Mouse (Mus musculus) forebrain, embryonic 13.5 days (tissue): ENCODE measurements at regions not wholly inside any gene's neighbourhood (a gene's known extent, or its start where the extent isn't known, plus 50 kb on each side); places are given as distances from the start of the nearest gene placed in this dataset.
"Not testable (repeated sequence)": the region's sequence is repeated elsewhere in the genome, so short reads cannot be mapped to it uniquely, and the experiment has no call there.

Experiments
- ATAC-seq: fragments of 200-750 bp; cut with Nextera tagmentation; 2 replicates; pipeline ENCODE4 v1.8.0; 2017
- H3K27ac ChIP-seq: fragments of 300-500 bp; sonication (generic); 2 replicates; pipeline ENCODE4 v1.5.1; 2015; ENCODE audit warnings: inconsistent platforms, mild to moderate bottlenecking, moderate library complexity
- H3K27me3 ChIP-seq: fragments of 300-500 bp; sonication (generic); 2 replicates; pipeline ENCODE4 v1.6.1; 2015; ENCODE audit warnings: mild to moderate bottlenecking, inconsistent platforms
- H3K36me3 ChIP-seq: fragments of 300-500 bp; sonication (generic); 2 replicates; pipeline ENCODE4 v1.6.1; 2015; ENCODE audit warnings: mild to moderate bottlenecking, inconsistent platforms; ENCODE audit not compliant: poor library complexity, severe bottlenecking
- H3K4me1 ChIP-seq: fragments of 300-500 bp; sonication (generic); 2 replicates; pipeline ENCODE4 v1.6.1; 2015; ENCODE audit warnings: inconsistent platforms
- H3K4me2 ChIP-seq: fragments of 300-500 bp; sonication (generic); 2 replicates; pipeline ENCODE4 v1.6.1; 2015; ENCODE audit warnings: inconsistent platforms, mild to moderate bottlenecking, moderate library complexity
- H3K4me3 ChIP-seq: fragments of 300-500 bp; sonication (generic); 2 replicates; pipeline ENCODE4 v1.5.1; 2015; ENCODE audit warnings: mild to moderate bottlenecking, inconsistent platforms
- H3K9ac ChIP-seq: fragments of 300-500 bp; sonication (generic); 2 replicates; pipeline ENCODE4 v1.6.1; 2015; ENCODE audit warnings: mild to moderate bottlenecking, inconsistent platforms
- H3K9me3 ChIP-seq: fragments of 300-500 bp; sonication (generic); replicated peaks from 2 replicates; pipeline ENCODE4 v1.6.1; 2016; ENCODE audit warnings: inconsistent platforms
- WGBS: fragments of 180-500 bp; shearing (Covaris S2); methylation state at CpG from one replicate; pipeline ENCODE4 v1.1.7; 2015; 5-methylcytosine and 5-hydroxymethylcytosine counted together

- Histone ChIP-seq H3K9ac (no peak overlapping the region), H3K27me3 (no peaks in the 10 kb centered on the region), H3K36me3 (no peaks in the 10 kb centered on the region), H3K4me2 (no peak overlapping the region), H3K4me3 (no peak overlapping the region), H3K27ac (no peak overlapping the region), H3K9me3 (no peaks in the 10 kb centered on the region), H3K4me1 (no peaks in the 10 kb centered on the region)
- WGBS = 39% methylated on average over 1 of the region's 1 CpGs
- no peak for ATAC-seq
These were observed 1914.7 kb downstream of the Efna5 start for GRCm38 (mm10) chr17:60966401-60966800.

GRCm38 (mm10) chr17:60965660-60966059 is 1915.5 kb downstream of the Efna5 start:
- 24% methylated on average over 2 of the region's 2 CpGs for WGBS
- H3K36me3 ChIP-seq = no peaks in the 10 kb centered on the region
- no peak overlapping the region for H3K4me2 ChIP-seq
- ATAC-seq = no peak
- H3K27me3 ChIP-seq = no peaks in the 10 kb centered on the region
- no peak overlapping the region for H3K4me3 ChIP-seq
- no peaks in the 10 kb centered on the region for H3K9me3 ChIP-seq
- H3K4me1 ChIP-seq = no peaks in the 10 kb centered on the region
- H3K27ac ChIP-seq = no peak overlapping the region
- no peak overlapping the region for H3K9ac ChIP-seq

- Histone ChIP-seq H3K36me3 (no peaks in the 10 kb centered on the region), H3K4me2 (no peak overlapping the region), H3K9me3 (no peaks in the 10 kb centered on the region), H3K27me3 (no peaks in the 10 kb centered on the region), H3K4me3 (no peak overlapping the region), H3K4me1 (no peaks in the 10 kb centered on the region), H3K27ac (no peak overlapping the region), H3K9ac (no peak overlapping the region)
- 81% methylated on average over 1 of the region's 1 CpGs for WGBS
- no peak for ATAC-seq
These were observed 1929.7 kb downstream of the Efna5 start for GRCm38 (mm10) chr17:60951464-60951863.

GRCm38 (mm10) chr17:60937754-60938508 is 1924.8 kb upstream of the Nudt12 start:
- Histone ChIP-seq H3K9me3 (no peaks in the 10 kb centered on the region), H3K9ac (no peak overlapping the region), H3K4me3 (no peak overlapping the region), H3K4me1 (no peaks in the 10 kb centered on the region), H3K4me2 (no peak overlapping the region), H3K27ac (no peak overlapping the region), H3K27me3 (no peaks in the 10 kb centered on the region), H3K36me3 (no peaks in the 10 kb centered on the region)
- 68% methylated on average over 1 of the region's 1 CpGs for WGBS
- ATAC-seq = no peak

- ATAC-seq = no peak
- Histone ChIP-seq H3K9ac (no peak overlapping the region), H3K27ac (no peak overlapping the region), H3K36me3 (no peaks in the 10 kb centered on the region), H3K4me2 (no peak overlapping the region), H3K27me3 (no peaks in the 10 kb centered on the region), H3K9me3 (no peaks in the 10 kb centered on the region), H3K4me3 (no peak overlapping the region), H3K4me1 (no peaks in the 10 kb centered on the region)
These were observed 1921.1 kb upstream of the Nudt12 start for GRCm38 (mm10) chr17:60934223-60934622.

GRCm38 (mm10) chr17:60925822-60926383 is 1912.7 kb upstream of the Nudt12 start:
- Histone ChIP-seq H3K9ac (no peak overlapping the region), H3K27me3 (no peaks in the 10 kb centered on the region), H3K4me1 (no peaks in the 10 kb centered on the region), H3K4me3 (no peak overlapping the region), H3K9me3 (no peaks in the 10 kb centered on the region), H3K36me3 (no peaks in the 10 kb centered on the region), H3K4me2 (no peak overlapping the region), H3K27ac (no peak overlapping the region)
- WGBS = 84% methylated on average over 13 of the region's 13 CpGs
- ATAC-seq = no peak

GRCm38 (mm10) chr17:60882721-60883120 is 1869.5 kb upstream of the Nudt12 start:
- H3K36me3 ChIP-seq, H3K9me3 ChIP-seq, H3K27ac ChIP-seq, H3K27me3 ChIP-seq, H3K4me1 ChIP-seq, H3K4me3 ChIP-seq, ATAC-seq, H3K4me2 ChIP-seq, H3K9ac ChIP-seq: not testable (repeated sequence)
- WGBS = 92% methylated on average over 1 of the region's 1 CpGs

- Histone ChIP-seq H3K9me3 (no peaks in the 10 kb centered on the region), H3K27ac (no peak overlapping the region), H3K4me2 (no peak overlapping the region), H3K4me3 (no peak overlapping the region), H3K36me3 (no peaks in the 10 kb centered on the region), H3K27me3 (no peaks in the 10 kb centered on the region), H3K4me1 (no peaks in the 10 kb centered on the region), H3K9ac (no peak overlapping the region)
- no peak for ATAC-seq
- 91% methylated on average over 3 of the region's 3 CpGs for WGBS
These were observed 1844.3 kb upstream of the Nudt12 start for GRCm38 (mm10) chr17:60857445-60857844.

- no peak for ATAC-seq
- Histone ChIP-seq H3K4me1 (no peaks in the 10 kb centered on the region), H3K36me3 (no peaks in the 10 kb centered on the region), H3K27ac (no peak overlapping the region), H3K9me3 (no peaks in the 10 kb centered on the region), H3K4me2 (no peak overlapping the region), H3K4me3 (no peak overlapping the region), H3K9ac (no peak overlapping the region), H3K27me3 (no peaks in the 10 kb centered on the region)
- WGBS = 81% methylated on average over 3 of the region's 3 CpGs
These were observed 1841.5 kb upstream of the Nudt12 start for GRCm38 (mm10) chr17:60854659-60855058.

- not testable (repeated sequence) for H3K27ac ChIP-seq, H3K9ac ChIP-seq, H3K36me3 ChIP-seq, H3K9me3 ChIP-seq, H3K4me2 ChIP-seq, H3K4me1 ChIP-seq, H3K4me3 ChIP-seq, H3K27me3 ChIP-seq, ATAC-seq
- WGBS = 96% methylated on average over 3 of the region's 3 CpGs
These were observed 1825.6 kb upstream of the Nudt12 start for GRCm38 (mm10) chr17:60838794-60839193.

GRCm38 (mm10) chr17:60832531-60832930 is 1819.4 kb upstream of the Nudt12 start:
- H3K9me3 ChIP-seq = no peaks in the 10 kb centered on the region
- H3K27ac ChIP-seq = no peak overlapping the region
- no peak for ATAC-seq
- WGBS = 81% methylated on average over 3 of the region's 3 CpGs
- H3K27me3 ChIP-seq = no peaks in the 10 kb centered on the region
- H3K4me1 ChIP-seq = no peaks in the 10 kb centered on the region
- no peak overlapping the region for H3K4me2 ChIP-seq
- H3K36me3 ChIP-seq = no peaks in the 10 kb centered on the region
- no peak overlapping the region for H3K4me3 ChIP-seq
- no peak overlapping the region for H3K9ac ChIP-seq

- no peaks in the 10 kb centered on the region for H3K27me3 ChIP-seq
- no peak overlapping the region for H3K4me2 ChIP-seq
- no peaks in the 10 kb centered on the region for H3K36me3 ChIP-seq
- no peaks in the 10 kb centered on the region for H3K9me3 ChIP-seq
- no peaks in the 10 kb centered on the region for H3K4me1 ChIP-seq
- no peak overlapping the region for H3K9ac ChIP-seq
- no peak overlapping the region for H3K4me3 ChIP-seq
- H3K27ac ChIP-seq = no peak overlapping the region
- WGBS = 96% methylated on average over 2 of the region's 2 CpGs
- no peak for ATAC-seq
These were observed 1817.3 kb upstream of the Nudt12 start for GRCm38 (mm10) chr17:60830498-60830897.
